Mouse (Mus musculus) activated CD4-positive, CD25-positive, alpha-beta regulatory T cell, adult 4 months (primary cell): ENCODE data around the gene Lat2. TPM values are rescaled to one million over a fixed set of nuclear protein-coding genes. Genes with fewer than 3 reads are reported as not detected.

Experiments used
- ATAC-seq: one replicate; pipeline ENCODE4 v1.8.0; 2017
- polyA plus RNA-seq, 2 experiments: library from polyadenylated mRNA; unstranded; fragments of 100-300 nt; shearing (Covaris generic); gene quantifications; one replicate each; pipeline ENCODE4 v1.2.1; 2017

Gene Lat2
- polyA plus RNA-seq, 2 experiments from 2014 or later = 3.8 to 5.4 TPM

- no peak for ATAC-seq
Observed at GRCm38 (mm10) chr5:134568964-134569491, 45.8 kb downstream of the Lat2 start.

- no peak for ATAC-seq
Observed at GRCm38 (mm10) chr5:134568030-134568429, 46.8 kb downstream of the Lat2 start.

GRCm38 (mm10) chr5:134567445-134567844 is 47.4 kb downstream of the Lat2 start:
- no peak for ATAC-seq

GRCm38 (mm10) chr5:134565696-134566095 is 49.1 kb downstream of the Lat2 start:
- ATAC-seq = no peak

GRCm38 (mm10) chr5:134564272-134564671 is 50.6 kb downstream of the Lat2 start:
- ATAC-seq = no peak

GRCm38 (mm10) chr5:134560450-134561171 is 54.2 kb downstream of the Lat2 start:
- ATAC-seq = no peak

GRCm38 (mm10) chr5:134560071-134560449 is 54.8 kb downstream of the Lat2 start, which contains the start of gene Syna:
Gene Syna, minus strand, starts transcription at chr5:134560171.
- ATAC-seq = no peak

GRCm38 (mm10) chr5:134555463-134556164 is 59.2 kb downstream of the Lat2 start:
- ATAC-seq = no peak

GRCm38 (mm10) chr5:134553951-134554546 is 60.8 kb downstream of the Lat2 start:
- no peak for ATAC-seq

- ATAC-seq = peak; percentile 97
Observed at GRCm38 (mm10) chr5:134552110-134552972, 62.5 kb downstream of the Lat2 start, which contains the start of gene Clip2. Gene Clip2, minus strand, starts transcription at chr5:134552434.

- peak; percentile 9 for ATAC-seq
Observed at GRCm38 (mm10) chr5:134551233-134552109, 63.4 kb downstream of the Lat2 start.

GRCm38 (mm10) chr5:134550836-134551232 is 64.0 kb downstream of the Lat2 start:
- ATAC-seq = no peak

Other genes starting within 250 kb of the Lat2 start
- gene Gtf2ird1, start 158.3 kb downstream of the Lat2 start, polyA plus RNA-seq = 1 to 10 TPM; 7.5 to 7.9 TPM
- 1 to 10 TPM in 1 of 2 experiments, under 1 TPM in 1; 0.30 to 1.1 TPM for gene Clip2, start 62.6 kb downstream of the Lat2 start, polyA plus RNA-seq
- under 1 TPM in 1 of 2 experiments, not detected in 1; 0.43 TPM for gene Syna, start 54.9 kb downstream of the Lat2 start, polyA plus RNA-seq
- 100 to 1,000 TPM; 129 to 149 TPM for gene Rfc2, start 33.7 kb downstream of the Lat2 start, polyA plus RNA-seq
- gene Eif4h, start 24.5 kb upstream of the Lat2 start, polyA plus RNA-seq = 100 to 1,000 TPM; 112 to 143 TPM
- 1 to 10 TPM; 3.8 to 4.2 TPM for gene Limk1, start 73.6 kb upstream of the Lat2 start, polyA plus RNA-seq
- gene Eln, start 132.3 kb upstream of the Lat2 start, polyA plus RNA-seq = under 1 TPM in 1 of 2 experiments, not detected in 1; 0.15 TPM